In genomic region chr5:122652506-122652905, GRCm38 (mm10) we compare ENCODE assay signal across 7 mouse cellular contexts. TPM values are rescaled to one million over a fixed set of nuclear protein-coding genes. Genes with fewer than 3 reads are reported as not detected.
DNase-seq lines count a peak whose midpoint lies in the region; ATAC-seq and TF ChIP-seq lines count a peak whose summit lies in the region.

No protein-coding gene starts in this region.

- no peak for TF ChIP-seq POLR2A in cortical plate, adult 2 months (IDR thresholded peaks at IDR 0.05; ENCODE audit: extremely low read depth, insufficient read depth, low read length)
- TF ChIP-seq POLR2A in small intestine, adult 2 months (IDR thresholded peaks at IDR 0.05; ENCODE audit: low read depth, low read length): no peak

- 81% methylated on average over 7 of the region's 7 CpGs for WGBS in neural tube, embryonic 13.5 days
- 30% methylated on average over 7 of the region's 7 CpGs for WGBS in small intestine, adult 2 months
- 81% methylated on average over 7 of the region's 7 CpGs for WGBS in kidney, embryonic 14.5 days

- no peak overlapping the region for H3K4me3 ChIP-seq in neural tube, embryonic 13.5 days
- no peak overlapping the region for H3K4me3 ChIP-seq in cortical plate, adult 2 months (ENCODE audit: insufficient read depth, low read length)
- H3K4me3 ChIP-seq in small intestine, adult 2 months (ENCODE audit: low read depth, low read length): 0 out of 2 replicates have a peak overlapping the region, but pooled peaks have one; percentile 7
- no peak overlapping the region for H3K4me3 ChIP-seq in kidney, embryonic 14.5 days (ENCODE audit: low read length)

- H3K4me2 ChIP-seq in neural tube, embryonic 13.5 days: no peak overlapping the region
- no peak overlapping the region for H3K4me2 ChIP-seq in kidney, embryonic 14.5 days (replicated peaks; ENCODE audit: low read depth, low read length)

- no peak for DNase-seq in neural tube, embryonic 10.5 days (ENCODE audit: extremely low spot score, low spot score)
- peak; percentile 83 for DNase-seq in induced T-regulatory cell, adult 2 months (ENCODE audit: low read depth)
- DNase-seq in left cerebral cortex, adult 9 months (ENCODE audit: low spot score in 2 of 2): no peak

- no peaks in the 10 kb centered on the region for H3K27me3 ChIP-seq in neural tube, embryonic 13.5 days
- no peaks in the 10 kb centered on the region for H3K27me3 ChIP-seq in small intestine, adult 2 months (ENCODE audit: control insufficient read depth, insufficient read depth, low read length)
- H3K27me3 ChIP-seq in kidney, embryonic 14.5 days (ENCODE audit: control insufficient read depth, insufficient read depth, low read length): no peaks in the 10 kb centered on the region

- H3K9ac ChIP-seq in neural tube, embryonic 13.5 days: no peak overlapping the region
- no peak overlapping the region for H3K9ac ChIP-seq in kidney, embryonic 14.5 days (ENCODE audit: low read depth, low read length)

- H3K27ac ChIP-seq in neural tube, embryonic 13.5 days (replicated peaks): peak overlapping the region; percentile 92
- H3K27ac ChIP-seq in cortical plate, adult 2 months (ENCODE audit: insufficient read depth, low read length): 0 out of 2 replicates have a peak overlapping the region, but pooled peaks have one; percentile 5
- no peak overlapping the region for H3K27ac ChIP-seq in small intestine, adult 2 months (ENCODE audit: insufficient read depth, low read depth, low read length)
- H3K27ac ChIP-seq in kidney, embryonic 14.5 days (ENCODE audit: low read depth, low read length): no peak overlapping the region

- peaks cover 31% of the 10 kb centered on the region for H3K4me1 ChIP-seq in neural tube, embryonic 13.5 days (replicated peaks)
- peaks cover 16% of the 10 kb centered on the region for H3K4me1 ChIP-seq in cortical plate, adult 2 months (ENCODE audit: control insufficient read depth, insufficient read depth, low read length)
- H3K4me1 ChIP-seq in small intestine, adult 2 months (ENCODE audit: control insufficient read depth, insufficient read depth, insufficient read length, low read length): peaks cover 1% of the 10 kb centered on the region; the same call in 1 of the 2 replicates
- peaks cover 9% of the 10 kb centered on the region; the same call in 1 of the 2 replicates for H3K4me1 ChIP-seq in kidney, embryonic 14.5 days (ENCODE audit: control insufficient read depth, insufficient read depth, low read length)

- no peak for TF ChIP-seq CTCF in cortical plate, adult 2 months (IDR thresholded peaks at IDR 0.05; ENCODE audit: extremely low read depth, insufficient read depth, low read length)
- no peak for TF ChIP-seq CTCF in small intestine, adult 2 months (IDR thresholded peaks at IDR 0.05; ENCODE audit: extremely low read depth, insufficient read length, insufficient replicate concordance, low read depth, low read length)

- H3K36me3 ChIP-seq in neural tube, embryonic 13.5 days: no peaks in the 10 kb centered on the region
- H3K36me3 ChIP-seq in small intestine, adult 2 months (ENCODE audit: control insufficient read depth, insufficient read depth, low read length): no peaks in the 10 kb centered on the region
- H3K36me3 ChIP-seq in kidney, embryonic 14.5 days (ENCODE audit: control insufficient read depth, insufficient read depth, low read length): no peaks in the 10 kb centered on the region

- ATAC-seq in neural tube, embryonic 13.5 days (ENCODE audit: low read depth): no peak
- no peak for ATAC-seq in kidney, embryonic 14.5 days (ENCODE audit: low FRiP score, low TSS enrichment)

- no peaks in the 10 kb centered on the region for H3K9me3 ChIP-seq in neural tube, embryonic 13.5 days
- H3K9me3 ChIP-seq in kidney, embryonic 14.5 days (ENCODE audit: control insufficient read depth, low read length): no peaks in the 10 kb centered on the region

RNA-seq across cellular contexts. Expression of gene P2rx7, which starts 8.8 kb away (rescaled TPM):
- polyA plus RNA-seq in neural tube, embryonic 13.5 days (2015; fragmentation: Nextera tagmentation; extraction: Ambion mirVana): 5.8 and 5.9 TPM in 2 replicates
- 18.7 and 18.9 TPM in 2 replicates for polyA plus RNA-seq in cortical plate, adult 2 months (2012; rRNA removed)
- polyA plus RNA-seq in small intestine, adult 2 months (2012; rRNA removed): 12.0 and 24.3 TPM in 2 replicates
- 0.56 and 1.1 TPM in 2 replicates for polyA plus RNA-seq in kidney, embryonic 14.5 days (2014; fragmentation: Nextera tagmentation; extraction: Ambion mirVana)

RNA-seq across cellular contexts. Expression of gene Ift81, which starts 38.2 kb away (rescaled TPM):
- 54.0 and 57.8 TPM in 2 replicates for polyA plus RNA-seq in neural tube, embryonic 13.5 days (2015; fragmentation: Nextera tagmentation; extraction: Ambion mirVana)
- polyA plus RNA-seq in cortical plate, adult 2 months (2012; rRNA removed): 21.8 and 25.5 TPM in 2 replicates
- 0.09 and 0.15 TPM in 2 replicates for polyA plus RNA-seq in small intestine, adult 2 months (2012; rRNA removed)
- polyA plus RNA-seq in kidney, embryonic 14.5 days (2014; fragmentation: Nextera tagmentation; extraction: Ambion mirVana): 34.1 and 46.0 TPM in 2 replicates

RNA-seq across cellular contexts. Expression of gene P2rx4, which starts 54.8 kb away (rescaled TPM):
- polyA plus RNA-seq in neural tube, embryonic 13.5 days (2015; fragmentation: Nextera tagmentation; extraction: Ambion mirVana): 16.0 and 19.2 TPM in 2 replicates
- polyA plus RNA-seq in cortical plate, adult 2 months (2012; rRNA removed): 24.7 and 29.2 TPM in 2 replicates
- polyA plus RNA-seq in small intestine, adult 2 months (2012; rRNA removed): 26.6 and 61.9 TPM in 2 replicates
- 14.0 and 14.8 TPM in 2 replicates for polyA plus RNA-seq in kidney, embryonic 14.5 days (2014; fragmentation: Nextera tagmentation; extraction: Ambion mirVana)

Comparison
In these comparisons a context has a peak if more than half of its experiments do, and no peak if none do; other contexts are left out.
1. H3K27ac ChIP-seq: peak in neural tube, embryonic 13.5 days (single experiment) and cortical plate, adult 2 months (single experiment); none in small intestine, adult 2 months (single experiment) and kidney, embryonic 14.5 days (single experiment).
2. RNA of gene Ift81, which starts 38.2 kb away (polyA plus RNA-seq): 54.0 to 57.8 TPM in neural tube, embryonic 13.5 days, 34.1 to 46.0 TPM in kidney, embryonic 14.5 days and 21.8 to 25.5 TPM in cortical plate, adult 2 months; 0.09 to 0.15 TPM in small intestine, adult 2 months; every median in the first group is over 10 times any median in the second.